Mouse (Mus musculus): Measurements from ENCODE around the gene Myrf.

GRCm38 (mm10) chr19:10216101-10216500, 24.4 kb downstream of the Myrf start:
- no peak for TF ChIP-seq POLR2A (IDR thresholded peaks at IDR 0.05; ENCODE audit: borderline replicate concordance, insufficient read depth, low read length)
- no peak for TF ChIP-seq CTCF (IDR thresholded peaks at IDR 0.05; ENCODE audit: borderline replicate concordance, insufficient read depth, low read depth, low read length)

All from cerebellum, adult 2 months (tissue).